Mouse (Mus musculus): ENCODE measurements around the gene Prkag2.
A peak's percentile ranks its signal among the peaks of the same experiment; 100 is the strongest.

Gene Prkag2

DNA sequence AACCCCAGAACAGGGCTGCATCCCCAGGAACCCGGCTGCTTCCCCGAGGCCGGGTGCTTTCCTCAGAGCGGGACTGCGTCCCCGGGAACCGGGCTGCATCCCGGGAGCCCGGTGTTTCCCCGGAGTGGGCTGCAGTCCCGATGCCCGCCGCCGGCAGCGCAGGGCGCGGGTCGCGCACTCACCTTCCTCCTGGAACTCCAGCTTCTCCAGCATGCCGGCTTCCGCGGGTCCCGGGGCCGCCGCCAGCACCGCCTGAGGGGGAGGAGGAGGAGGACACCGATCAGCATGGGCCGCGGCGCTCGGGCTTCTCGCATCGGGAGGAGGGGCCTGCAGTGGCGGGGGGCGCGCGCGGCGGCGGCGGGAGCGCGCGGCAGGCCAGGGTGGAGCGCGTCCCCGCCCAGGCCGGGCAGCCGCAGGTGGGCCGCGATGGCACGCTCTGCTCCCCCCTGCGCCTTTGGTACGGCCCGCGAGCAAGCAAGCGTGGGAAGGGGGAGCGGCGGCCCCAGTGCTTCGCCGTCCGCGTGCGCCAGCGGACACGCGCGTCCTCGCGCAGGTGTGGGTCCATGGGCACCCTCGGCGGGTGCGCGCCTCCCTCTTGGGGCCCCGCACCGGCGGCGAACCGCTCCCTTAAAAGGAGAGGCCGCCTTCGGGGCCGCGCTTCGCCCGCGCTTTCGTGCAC, 192.2 kb downstream of the Prkag2 start:
- DNase-seq, result peak; percentile 93

DNA sequence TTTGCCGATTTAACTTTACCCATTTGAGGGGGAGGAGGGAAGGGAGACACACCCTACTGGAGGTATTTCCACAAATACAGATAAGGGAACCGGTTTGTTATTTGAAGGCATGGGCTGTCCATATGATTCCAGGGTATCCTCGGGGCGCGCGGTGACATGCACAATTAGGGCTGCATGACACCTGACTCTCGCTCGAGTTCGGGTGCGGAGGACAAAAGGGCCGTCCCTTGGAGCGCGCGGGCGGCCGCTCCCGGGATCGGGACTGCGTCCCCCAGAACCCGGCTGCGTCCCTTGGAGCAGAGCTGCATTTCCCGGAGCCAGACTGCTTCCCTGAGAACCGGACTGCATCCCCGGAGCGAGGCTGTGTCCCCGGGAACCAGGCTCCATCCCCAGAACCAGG, 192.7 kb downstream of the Prkag2 start:
- peak; percentile 74 for DNase-seq

DNA sequence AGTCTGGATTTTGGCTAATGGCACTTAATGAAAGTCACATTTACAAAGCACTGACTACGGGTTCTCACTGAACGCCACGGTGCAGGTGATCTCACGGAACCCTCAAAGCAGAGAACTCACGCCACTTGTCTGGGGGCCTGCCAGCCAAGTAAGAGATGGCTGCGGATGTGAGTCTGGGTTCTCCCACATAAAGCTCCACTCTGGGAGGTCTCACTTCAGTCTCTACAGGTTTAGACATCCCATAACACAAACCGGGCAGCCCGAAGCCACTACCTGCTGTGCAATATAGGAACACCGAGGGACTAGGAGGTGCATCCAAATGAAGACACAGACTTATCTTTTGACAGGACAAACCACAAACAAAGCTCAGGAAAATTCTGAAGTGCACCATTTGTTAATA, 193.6 kb downstream of the Prkag2 start:
- no peak for DNase-seq

DNA sequence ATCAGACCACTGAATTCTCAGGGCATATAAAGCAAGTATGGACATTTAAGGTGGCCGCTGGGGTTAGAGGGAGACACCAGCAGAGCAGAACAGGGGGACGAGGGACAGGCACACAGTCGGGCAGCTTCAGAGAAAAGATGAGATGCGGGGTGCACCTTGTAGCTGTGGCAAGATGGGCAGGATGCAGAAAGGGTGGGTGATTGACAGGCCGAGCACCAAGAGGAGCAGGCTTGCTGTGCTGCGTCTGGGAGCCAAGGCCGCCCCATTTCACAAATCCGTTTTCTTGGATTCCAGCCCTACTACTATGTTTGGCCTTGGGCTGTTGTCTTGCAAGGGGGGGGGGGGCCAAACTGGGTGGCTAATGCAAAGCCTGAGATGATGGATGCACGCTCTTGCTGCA, 195.5 kb downstream of the Prkag2 start:
- no peak for DNase-seq

DNA sequence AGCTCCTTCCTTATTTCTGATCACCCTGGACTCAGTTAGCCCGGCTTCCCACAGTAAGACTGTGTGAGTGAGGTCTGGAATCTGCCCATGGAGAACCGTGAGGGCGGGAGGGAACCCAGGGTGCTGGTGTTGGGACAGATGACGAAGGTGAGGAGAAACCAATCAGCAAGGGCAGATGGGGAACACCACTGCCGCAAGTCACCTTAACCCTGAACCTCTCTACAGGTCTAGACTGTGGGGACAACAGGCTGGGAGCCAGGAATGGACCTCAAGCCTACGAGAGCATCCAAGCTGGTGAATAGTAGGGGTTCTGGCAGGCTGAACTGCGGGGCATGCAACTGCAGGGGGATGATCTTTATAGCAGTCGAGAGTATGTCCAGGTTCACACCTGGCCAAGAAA, 196.0 kb downstream of the Prkag2 start:
- no peak for DNase-seq

DNA sequence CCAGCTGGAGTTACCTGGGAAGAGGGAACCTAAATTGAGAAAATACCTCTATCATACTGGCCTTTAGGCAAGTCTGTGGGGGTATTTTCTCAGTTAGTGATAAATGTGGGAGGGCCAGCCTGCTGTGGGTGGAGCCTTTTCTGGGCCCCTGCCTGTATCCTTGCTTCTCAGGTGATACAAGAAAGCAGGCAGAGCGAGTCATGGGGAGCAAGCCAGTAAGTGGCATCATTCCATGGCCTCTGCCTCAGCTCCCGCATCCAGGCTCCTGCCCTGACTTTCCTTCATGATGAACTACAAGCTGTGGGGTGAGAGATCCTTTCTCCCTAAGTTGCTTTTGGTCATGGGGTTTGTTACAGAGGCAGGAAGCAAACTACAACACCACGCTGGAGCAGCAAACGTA, 196.4 kb downstream of the Prkag2 start:
- no peak for DNase-seq

DNA sequence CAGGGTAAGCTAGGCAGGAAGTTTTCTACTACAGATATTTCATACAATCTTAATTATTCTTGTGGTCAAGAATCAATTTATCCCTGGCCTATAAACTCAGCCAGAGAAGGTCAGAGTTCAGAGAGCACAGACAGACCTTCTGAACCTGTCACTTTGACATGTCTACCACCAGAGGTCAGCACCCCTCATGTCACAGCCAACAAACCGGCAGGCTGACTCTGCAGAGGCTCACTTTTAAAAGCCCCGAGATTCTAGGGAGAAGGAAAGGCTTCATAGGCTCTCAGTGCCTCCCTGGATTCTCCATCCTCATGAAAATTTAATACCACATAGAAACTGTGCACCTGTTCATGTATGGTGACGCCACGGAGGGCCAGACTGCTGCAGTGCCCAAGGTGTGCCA, 197.6 kb downstream of the Prkag2 start:
- DNase-seq, result peak; percentile 66

DNA sequence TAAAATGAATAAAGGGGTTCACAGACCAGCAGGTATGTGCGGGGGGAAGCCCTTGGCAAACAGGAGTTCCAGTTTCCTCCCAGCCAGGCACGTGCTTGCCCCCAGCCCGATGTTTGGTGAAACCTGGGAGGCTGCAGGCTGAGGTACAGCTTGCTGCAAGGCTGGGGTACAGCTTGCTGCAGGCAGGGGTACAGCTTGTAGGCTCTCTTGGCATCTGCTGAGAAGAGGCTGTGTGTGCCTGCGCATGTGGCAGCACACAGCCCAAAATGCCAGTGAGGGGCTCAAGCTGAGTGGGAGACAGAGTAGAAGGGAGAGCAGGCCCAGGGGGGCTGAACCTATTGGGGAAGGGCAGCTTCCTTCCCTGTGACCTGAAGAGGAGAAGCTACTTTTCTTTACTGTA, 204.8 kb downstream of the Prkag2 start:
- no peak for DNase-seq

DNA sequence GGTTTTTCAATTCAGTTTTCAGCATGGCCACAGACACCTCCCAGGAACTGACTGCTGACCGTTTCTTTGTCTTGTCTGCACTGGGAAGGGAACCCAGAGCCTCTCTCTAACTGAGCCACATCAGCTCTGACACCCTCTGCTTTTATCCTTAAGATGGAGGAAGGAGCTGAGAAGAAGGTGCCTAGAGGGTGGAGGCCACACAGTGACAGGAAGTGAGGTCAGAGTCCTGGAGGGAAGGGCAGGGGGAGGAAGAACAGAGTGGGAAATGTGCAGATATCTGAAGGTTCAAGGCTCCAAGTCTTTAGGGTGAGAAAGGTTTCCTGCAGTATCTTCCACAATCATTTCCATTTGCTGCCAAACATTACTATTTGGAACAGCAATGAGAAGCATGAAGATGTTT, 205.6 kb downstream of the Prkag2 start:
- no peak for DNase-seq

DNA sequence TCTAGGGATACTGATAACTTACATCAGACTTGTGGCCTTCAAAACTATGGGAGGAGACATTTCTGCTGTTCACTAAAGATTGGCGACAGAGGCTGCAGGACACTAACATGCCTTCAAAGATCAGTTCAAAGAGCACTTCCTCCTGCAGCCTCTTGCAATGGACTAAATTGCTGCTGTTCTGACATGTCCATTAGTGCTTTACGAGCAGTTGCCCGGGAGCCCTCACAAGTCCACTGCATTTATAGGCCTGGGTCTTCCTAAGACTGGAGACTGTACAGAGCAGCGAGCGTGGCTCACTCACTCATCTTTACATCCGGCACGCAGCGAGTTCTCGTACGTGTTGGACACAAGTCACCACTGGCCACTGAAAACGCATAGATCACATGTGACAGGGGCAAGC, 208.0 kb downstream of the Prkag2 start:
- no peak for DNase-seq

DNA sequence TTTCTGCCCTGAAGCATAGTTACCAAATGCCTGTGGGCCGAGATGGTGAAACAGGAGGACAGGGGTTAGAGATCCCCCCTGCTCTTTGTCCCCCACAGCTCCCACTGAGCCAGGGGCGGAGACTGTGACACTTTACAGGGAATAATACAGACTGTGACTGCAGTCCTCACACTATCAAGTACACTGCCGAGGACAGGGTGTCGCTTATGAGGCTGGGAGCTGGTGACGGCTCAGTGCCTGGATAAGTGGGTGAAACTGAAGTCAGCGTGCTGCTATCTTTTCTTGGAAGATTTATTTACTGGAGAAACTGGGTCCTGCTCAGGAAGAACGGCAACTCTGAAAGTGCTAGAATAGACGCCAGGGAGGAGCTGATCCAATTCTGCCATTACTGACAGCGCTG, 210.6 kb downstream of the Prkag2 start:
- DNase-seq, result no peak

DNA sequence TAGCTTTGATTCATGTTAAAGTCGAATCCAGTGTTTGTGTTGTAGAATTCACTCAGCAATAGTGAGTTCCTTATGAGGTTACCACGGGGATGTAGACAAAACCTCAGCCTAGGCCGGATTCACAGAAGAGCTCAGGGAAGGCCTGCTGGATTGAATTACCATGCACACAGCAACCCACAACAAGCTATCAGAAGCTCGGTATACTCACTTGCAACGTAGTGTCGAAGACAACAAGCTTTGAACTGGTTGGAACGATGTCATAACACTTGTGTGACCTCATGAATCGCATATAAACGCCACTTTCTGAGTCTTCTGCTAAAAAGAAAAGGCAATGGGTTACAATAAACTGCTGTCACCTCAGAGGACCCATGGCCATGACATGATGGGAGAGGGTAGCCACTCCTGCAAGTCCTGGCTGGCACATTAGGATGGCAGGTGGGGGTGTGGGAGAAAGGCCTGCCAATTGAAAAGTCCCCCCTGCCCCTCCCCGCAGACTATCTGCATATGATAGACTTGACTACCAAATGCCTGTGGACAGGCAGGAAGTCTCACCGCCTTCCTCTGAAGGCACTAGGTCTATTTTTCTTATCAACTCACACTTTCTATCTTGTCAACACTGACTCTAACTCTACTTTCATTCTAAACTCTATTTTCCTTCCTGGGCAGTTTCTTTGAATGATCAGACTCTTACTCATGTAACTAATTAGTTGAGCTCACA, 211.4 kb downstream of the Prkag2 start:
- no peak for DNase-seq

DNA sequence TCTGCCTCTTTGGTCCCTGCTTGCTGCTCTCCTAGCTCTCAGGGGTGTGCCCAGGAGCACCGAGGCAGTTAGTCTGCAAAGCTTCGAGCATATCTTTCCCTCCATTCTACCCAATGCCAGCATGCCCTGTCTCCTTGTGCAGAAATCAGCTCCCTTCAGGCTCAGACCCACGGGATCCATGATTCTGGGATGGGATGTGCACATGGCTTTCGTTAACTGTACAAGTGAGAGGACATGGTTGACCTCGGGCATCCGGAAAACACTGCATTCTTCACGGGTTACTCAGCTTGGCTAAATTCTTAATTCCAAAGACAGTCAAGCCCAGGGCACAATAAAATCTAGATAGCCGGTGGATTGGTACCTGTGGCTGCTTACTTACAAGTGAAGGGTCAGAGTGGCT, 213.2 kb downstream of the Prkag2 start:
- DNase-seq, result no peak

DNA sequence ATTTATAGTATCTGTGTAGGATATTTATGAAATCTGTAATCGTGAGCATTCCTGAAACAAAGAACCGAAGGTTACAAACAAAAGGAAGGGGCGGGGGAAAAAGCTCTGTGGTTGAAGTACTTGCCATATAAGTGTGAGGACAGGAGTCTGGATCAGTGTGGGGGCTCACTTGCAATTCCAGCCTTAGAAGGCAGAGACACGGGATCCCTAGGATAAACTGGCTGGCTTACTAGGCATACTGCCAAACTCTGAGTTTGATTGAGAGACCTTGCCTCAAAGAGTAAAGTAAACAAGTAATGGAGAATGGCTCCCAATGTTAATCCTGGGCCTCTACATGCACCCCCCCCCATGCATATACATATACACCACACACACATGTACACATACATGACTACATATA, 221.7 kb downstream of the Prkag2 start:
- DNase-seq, result no peak

DNA sequence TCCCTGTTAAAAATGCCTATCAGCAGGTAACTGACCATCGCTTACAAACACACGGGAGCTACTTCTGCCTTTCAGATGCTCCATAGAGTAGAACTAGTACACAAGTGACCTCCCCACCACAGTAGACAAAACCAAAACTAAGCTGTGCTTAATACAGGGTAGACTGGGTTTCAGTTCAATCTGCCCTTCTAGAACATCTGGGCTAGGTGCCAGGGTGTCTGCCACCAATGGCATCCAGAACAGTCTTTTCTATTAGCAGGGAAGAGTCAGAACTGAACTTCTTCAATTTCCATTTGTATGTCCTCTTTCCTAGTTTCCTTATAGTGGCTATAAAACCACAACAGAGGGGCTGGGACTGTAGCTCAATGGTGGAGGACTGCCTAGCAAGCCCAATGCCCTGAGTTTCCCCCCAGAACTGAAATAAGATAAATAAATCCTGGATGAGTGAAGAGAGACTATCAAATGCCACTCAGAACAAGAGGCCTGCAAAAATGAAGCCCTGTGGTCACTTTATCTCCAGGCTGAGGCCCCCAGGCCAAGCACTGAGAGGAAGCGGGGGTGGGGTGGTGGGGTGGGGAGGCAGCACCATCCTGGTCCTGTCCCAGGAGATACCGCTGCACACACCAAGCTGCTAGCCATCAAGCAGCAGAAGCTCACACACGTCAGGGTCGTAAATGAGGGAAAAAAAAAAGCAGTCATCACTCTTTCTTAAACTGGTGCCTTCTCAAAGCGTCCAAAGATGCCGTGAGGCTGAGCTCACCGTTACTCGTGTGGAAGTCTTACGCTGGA, 222.4 kb downstream of the Prkag2 start:
- no peak for DNase-seq

DNA sequence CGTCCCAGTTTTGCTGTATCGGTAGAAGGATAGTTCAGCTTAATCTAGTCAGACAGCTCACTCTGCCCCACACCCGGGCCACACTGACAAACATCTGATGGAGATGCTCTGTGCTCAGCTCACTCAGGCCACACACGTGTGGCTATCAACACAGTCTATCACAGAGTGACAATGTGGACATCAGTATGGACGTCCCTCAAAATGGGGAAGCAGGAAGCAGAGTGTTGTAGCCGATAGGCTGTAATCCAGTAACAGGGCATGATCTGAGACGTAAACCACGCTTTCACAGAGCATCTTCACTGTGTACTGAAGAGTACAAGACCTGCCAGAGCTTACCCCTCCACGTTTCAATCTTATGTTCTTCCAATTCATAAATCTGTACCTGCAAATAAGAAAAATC, 223.8 kb downstream of the Prkag2 start:
- no peak for DNase-seq

DNA sequence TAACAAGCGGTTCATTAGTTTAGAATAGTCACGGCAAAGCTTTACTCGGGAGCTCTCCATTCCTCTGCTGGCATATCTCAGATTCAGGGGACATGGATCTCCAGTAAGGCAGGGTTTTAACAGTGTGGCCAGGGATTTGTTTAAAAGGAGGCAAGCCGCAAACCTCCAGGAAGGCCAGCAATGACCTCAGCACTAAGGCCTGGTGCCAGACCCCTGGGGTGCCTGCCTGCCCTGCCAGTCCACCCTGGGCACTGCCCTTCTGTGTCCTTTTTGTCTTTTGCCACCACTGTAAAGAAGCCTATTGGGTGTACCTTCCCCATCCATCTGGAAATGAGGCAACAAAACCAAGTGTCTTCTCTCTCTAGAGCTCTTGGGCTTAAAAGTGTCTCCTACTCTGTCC, 226.3 kb downstream of the Prkag2 start:
- no peak for DNase-seq

DNA sequence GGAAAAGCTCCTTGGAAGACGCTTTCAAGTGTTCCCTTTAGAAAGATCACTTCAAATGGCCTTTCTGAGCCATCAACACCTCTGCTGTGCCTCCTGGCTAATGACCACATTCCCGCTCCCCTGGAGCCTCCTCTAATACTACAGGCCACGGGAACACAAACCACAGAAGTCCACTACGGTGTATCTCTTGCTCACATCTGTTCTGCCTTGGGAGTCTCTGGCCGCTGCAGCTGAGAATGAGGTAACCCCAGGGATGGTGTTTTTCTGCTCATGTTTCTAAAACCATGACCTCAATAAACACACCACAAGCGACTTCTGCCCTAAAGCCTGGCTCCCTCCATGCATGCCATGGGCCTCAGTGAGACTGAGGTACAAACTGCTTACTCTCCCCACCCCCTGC, 227.2 kb downstream of the Prkag2 start:
- no peak for DNase-seq

DNA sequence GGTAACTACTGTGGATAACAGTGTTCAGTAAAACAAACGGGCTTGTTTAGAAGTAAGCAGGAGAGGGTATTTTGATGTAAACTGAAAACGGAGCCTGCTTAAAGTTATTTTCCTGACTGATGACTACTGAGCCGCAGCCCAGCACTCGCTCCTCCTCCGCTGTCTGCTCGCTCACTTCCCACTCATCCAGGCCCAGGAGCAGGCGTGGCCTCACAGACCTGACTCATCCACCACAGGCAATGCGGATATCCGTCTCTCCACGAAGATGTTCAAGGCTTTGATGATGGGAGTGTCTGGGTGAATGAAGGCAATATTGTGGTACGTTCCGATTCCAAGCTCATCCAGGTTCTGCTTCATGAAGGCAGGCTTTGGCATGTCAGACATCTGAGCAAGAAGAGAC, 229.2 kb downstream of the Prkag2 start:
- no peak for DNase-seq

DNA sequence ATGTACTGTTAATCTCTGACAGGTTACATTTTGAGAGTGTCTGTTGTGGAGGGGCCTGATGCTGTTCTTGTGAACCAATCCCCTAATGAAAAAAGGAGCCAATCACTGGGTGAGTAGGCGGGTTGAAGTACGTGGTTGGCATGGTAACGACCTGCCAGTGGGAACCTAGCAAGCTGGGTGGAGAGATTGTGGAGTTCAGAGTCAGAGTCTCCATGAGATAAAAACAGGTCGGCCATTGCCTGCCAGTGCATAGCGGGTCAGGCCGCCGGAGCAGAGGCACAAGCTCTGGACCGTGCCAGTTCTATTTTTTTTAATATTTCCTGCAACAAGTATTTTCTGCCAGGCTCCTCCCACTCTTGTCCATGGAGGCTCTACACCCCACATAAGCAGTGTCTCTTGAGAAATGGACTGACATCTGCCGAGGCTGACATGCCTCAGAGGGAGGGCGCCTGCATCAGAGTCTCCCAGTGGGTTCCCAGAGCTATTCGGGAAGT, 230.6 kb downstream of the Prkag2 start:
- no peak for DNase-seq

DNA sequence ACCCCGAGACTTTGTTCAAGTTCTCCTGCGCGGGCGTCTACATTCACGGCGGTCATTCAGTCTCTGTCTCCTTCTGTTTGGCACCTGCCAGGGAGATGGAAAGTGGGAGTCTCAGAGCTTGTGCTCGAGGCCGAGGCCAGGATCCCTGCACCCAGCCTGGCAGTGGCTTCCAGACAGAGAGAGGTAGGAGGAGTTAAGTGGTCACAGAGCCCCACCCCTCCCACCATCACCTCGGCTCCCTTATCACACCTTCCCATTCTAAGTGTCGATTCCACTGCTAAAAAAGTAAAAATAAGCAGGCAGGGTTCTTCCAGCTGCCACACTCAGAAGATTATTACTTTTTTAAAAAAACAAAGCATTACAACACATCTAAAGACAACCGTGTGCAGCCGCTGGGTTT, 236.6 kb downstream of the Prkag2 start:
- DNase-seq, result no peak

DNA sequence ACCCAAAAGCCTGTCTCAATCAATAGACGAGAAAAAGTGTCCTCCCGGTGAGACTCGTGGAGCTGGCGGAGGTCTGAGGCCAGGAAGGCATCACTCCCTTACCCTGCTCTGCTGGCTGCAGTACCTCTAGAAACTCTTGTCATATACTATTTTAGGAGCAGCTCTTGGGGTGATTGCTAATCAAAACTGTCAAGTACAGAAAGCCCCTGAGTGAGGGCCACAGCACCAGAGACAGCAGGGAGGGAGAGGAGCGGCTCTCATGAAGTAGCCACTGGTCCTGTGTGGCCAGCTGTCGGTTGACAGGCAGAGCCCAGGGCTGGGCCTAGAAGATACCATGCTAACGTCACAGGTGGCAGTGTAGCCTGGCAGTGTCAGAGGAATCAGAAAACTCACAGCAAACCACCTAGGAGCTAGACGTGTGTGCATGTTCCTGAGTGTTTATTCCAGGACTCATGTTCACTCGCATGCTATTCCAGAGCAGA, 239.0 kb downstream of the Prkag2 start:
- DNase-seq, result no peak

DNA sequence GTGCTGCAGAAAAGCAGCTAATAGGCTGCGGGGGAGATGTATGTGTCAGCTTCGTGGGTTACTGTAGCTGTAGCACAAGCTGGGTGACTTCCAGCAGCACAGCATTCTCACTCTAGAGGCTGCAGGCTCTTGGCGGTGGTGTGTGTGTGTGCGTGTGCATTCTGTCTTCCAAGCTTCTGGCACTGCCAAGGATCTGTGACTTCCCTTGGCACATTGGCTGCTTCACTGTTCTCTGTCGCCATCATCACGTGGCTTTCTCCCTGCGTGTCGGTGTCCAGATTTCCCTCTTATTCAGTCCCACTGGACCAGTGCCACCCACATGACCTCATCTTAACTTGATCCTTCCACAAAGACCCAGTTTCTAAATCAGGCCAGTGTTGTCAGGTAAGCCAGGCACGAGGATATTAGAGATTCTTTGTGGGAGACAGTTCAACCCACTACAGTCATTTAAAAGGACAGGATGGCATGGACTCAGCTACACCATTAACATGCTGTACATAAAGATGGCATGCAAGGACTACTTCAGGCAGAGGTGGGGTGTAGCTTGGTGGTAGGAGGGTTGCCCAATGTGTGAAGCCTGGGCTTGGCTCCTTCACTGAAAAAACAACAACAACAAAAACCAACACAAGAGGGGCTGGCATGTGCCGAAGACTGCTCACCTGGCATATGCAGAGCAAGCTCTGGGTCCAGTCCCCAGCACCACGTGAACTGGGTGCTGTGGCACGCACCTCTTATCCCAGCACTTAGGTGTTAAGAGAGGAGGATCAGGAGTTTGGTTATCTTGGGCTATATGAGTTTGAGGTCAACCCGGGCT, 239.6 kb downstream of the Prkag2 start:
- no peak for DNase-seq
